Mouse (Mus musculus) limb, embryonic 11.5 days (tissue): ENCODE measurements around the gene Ppp2r5b. TPM values are rescaled to one million over a fixed set of nuclear protein-coding genes. Genes with fewer than 3 reads are reported as not detected.

Experiments used
- ATAC-seq: fragments of 200-750 bp; cut with Nextera tagmentation; 2 replicates; pipeline ENCODE4 v1.8.0; 2017; ENCODE audit warnings: low read depth; ENCODE audit not compliant: insufficient number of reproducible peaks, low FRiP score, low TSS enrichment
- DNase-seq: peaks from one replicate; pipeline ENCODE4 v3.0.0-alpha.2; 2015; ENCODE audit warnings: low spot score
- H3K27ac ChIP-seq: fragments of 300-500 bp; sonication (generic); replicated peaks from 2 replicates; pipeline ENCODE4 v1.5.1; 2014; ENCODE audit warnings: low read depth, mild to moderate bottlenecking, low read length
- H3K27me3 ChIP-seq: fragments of 300-500 bp; sonication (generic); 2 replicates; pipeline ENCODE4 v1.6.1; 2014; ENCODE audit warnings: mild to moderate bottlenecking, low read length, mixed read lengths; ENCODE audit not compliant: control insufficient read depth, insufficient read depth
- H3K36me3 ChIP-seq: fragments of 300-500 bp; sonication (generic); 2 replicates; pipeline ENCODE4 v1.6.1; 2014; ENCODE audit warnings: mild to moderate bottlenecking, low read length, moderate library complexity, mixed read lengths; ENCODE audit not compliant: control insufficient read depth, insufficient read depth
- H3K4me1 ChIP-seq: fragments of 300-500 bp; sonication (generic); 2 replicates; pipeline ENCODE4 v1.6.1; 2014; ENCODE audit warnings: low read length, mixed read lengths; ENCODE audit not compliant: control insufficient read depth, insufficient read depth
- H3K4me2 ChIP-seq: fragments of 300-500 bp; sonication (generic); 2 replicates; pipeline ENCODE4 v1.6.1; 2014; ENCODE audit warnings: low read depth, mild to moderate bottlenecking, moderate library complexity; ENCODE audit not compliant: severe bottlenecking
- H3K4me3 ChIP-seq: fragments of 300-500 bp; sonication (generic); 2 replicates; pipeline ENCODE4 v1.5.1; 2014; ENCODE audit warnings: low read depth, low read length
- H3K9ac ChIP-seq: fragments of 300-500 bp; sonication (generic); 2 replicates; pipeline ENCODE4 v1.6.1; 2014; ENCODE audit warnings: mild to moderate bottlenecking, low read length
- H3K9me3 ChIP-seq: fragments of 300-500 bp; sonication (generic); 2 replicates; pipeline ENCODE4 v1.6.1; 2016; ENCODE audit warnings: low read length; ENCODE audit not compliant: control insufficient read depth
- WGBS: fragments of 180-500 bp; shearing (Covaris S2); extraction: QIAGEN DNeasy Blood & Tissue Kit; methylation state at CpG from one replicate; pipeline ENCODE4 v1.1.7; 2014; 5-methylcytosine and 5-hydroxymethylcytosine counted together
- polyA plus RNA-seq: library from polyadenylated mRNA; unstranded; fragments of >200 nt; fragmentation: Nextera tagmentation; extraction: Ambion mirVana; gene quantifications from 2 replicates; pipeline ENCODE4 v1.2.1, GENCODE M21; 2014

Gene Ppp2r5b
- polyA plus RNA-seq, 1 experiment from 2014 or later = 18.6 TPM

GRCm38 (mm10) chr19:6226135-6226534 lies 9.5 kb downstream of the Ppp2r5b start, which contains the start of gene Gpha2:
TSS of gene Gpha2 (plus strand) at chr19:6226380.
- ATAC-seq = peak; percentile 74; the same call in 1 of the 2 replicates
- peak; percentile 72 for DNase-seq
- Histone ChIP-seq H3K27ac (no peak within 1 kb of the TSS), H3K4me3 (no peak within 1 kb of the TSS), H3K4me1 (peaks cover 5% of the 10 kb centered on the region; the same call in 1 of the 2 replicates), H3K9me3 (no peaks in the 10 kb centered on the region), H3K9ac (no peak within 1 kb of the TSS), H3K36me3 (no peaks in the 10 kb centered on the region; the same call in 1 of the 2 replicates), H3K27me3 (no peaks in the 10 kb centered on the region), H3K4me2 (no peak within 1 kb of the TSS)
- 4% methylated on average over 2 of the region's 2 CpGs for WGBS

GRCm38 (mm10) chr19:6218606-6219005 lies 17.1 kb downstream of the Ppp2r5b start:
- Histone ChIP-seq H3K9me3 (no peaks in the 10 kb centered on the region), H3K4me3 (no peak overlapping the region), H3K27me3 (no peaks in the 10 kb centered on the region), H3K9ac (no peak overlapping the region), H3K4me1 (no peaks in the 10 kb centered on the region), H3K27ac (no peak overlapping the region), H3K4me2 (no peak overlapping the region), H3K36me3 (no peaks in the 10 kb centered on the region)
- no peak for DNase-seq
- WGBS = 76% methylated on average over 6 of the region's 6 CpGs
- no peak for ATAC-seq

- no peaks in the 10 kb centered on the region for H3K4me1 ChIP-seq
- DNase-seq (no peak), ATAC-seq (no peak)
- no peaks in the 10 kb centered on the region for H3K27me3 ChIP-seq
- no peak overlapping the region for H3K27ac ChIP-seq
- WGBS = 75% methylated on average over 6 of the region's 6 CpGs
- H3K4me2 ChIP-seq = no peak overlapping the region
- H3K36me3 ChIP-seq = no peaks in the 10 kb centered on the region
- no peak overlapping the region for H3K4me3 ChIP-seq
- no peak overlapping the region for H3K9ac ChIP-seq
- H3K9me3 ChIP-seq = no peaks in the 10 kb centered on the region
Measured at GRCm38 (mm10) chr19:6216046-6216705, 19.5 kb downstream of the Ppp2r5b start.

GRCm38 (mm10) chr19:6206716-6207115 lies 29.0 kb downstream of the Ppp2r5b start:
- Histone ChIP-seq H3K27me3 (no peaks in the 10 kb centered on the region), H3K9ac (no peak overlapping the region), H3K27ac (no peak overlapping the region), H3K4me1 (no peaks in the 10 kb centered on the region), H3K4me2 (no peak overlapping the region), H3K4me3 (no peak overlapping the region), H3K36me3 (no peaks in the 10 kb centered on the region), H3K9me3 (no peaks in the 10 kb centered on the region)
- ATAC-seq (no peak), DNase-seq (no peak)
- WGBS = 67% methylated on average over 5 of the region's 5 CpGs

- WGBS = 75% methylated on average over 2 of the region's 2 CpGs
- Histone ChIP-seq H3K4me3 (no peak overlapping the region), H3K9me3 (no peaks in the 10 kb centered on the region), H3K4me2 (no peak overlapping the region), H3K36me3 (no peaks in the 10 kb centered on the region), H3K27ac (no peak overlapping the region), H3K9ac (no peak overlapping the region), H3K27me3 (no peaks in the 10 kb centered on the region), H3K4me1 (no peaks in the 10 kb centered on the region)
- ATAC-seq (no peak), DNase-seq (no peak)
Measured at GRCm38 (mm10) chr19:6204265-6204664, 31.4 kb downstream of the Ppp2r5b start.

- Histone ChIP-seq H3K9ac (no peak within 1 kb of the TSS), H3K4me2 (no peak within 1 kb of the TSS), H3K27me3 (no peaks in the 10 kb centered on the region), H3K36me3 (no peaks in the 10 kb centered on the region), H3K9me3 (no peaks in the 10 kb centered on the region), H3K4me3 (no peak within 1 kb of the TSS), H3K27ac (no peak within 1 kb of the TSS), H3K4me1 (no peaks in the 10 kb centered on the region)
- 88% methylated on average over 23 of the region's 23 CpGs for WGBS
- ATAC-seq = no peak
- DNase-seq = no peak
Measured at GRCm38 (mm10) chr19:6184131-6184530, 51.5 kb downstream of the Ppp2r5b start, which contains the start of gene Majin. TSS of gene Majin (plus strand) at chr19:6184388.

GRCm38 (mm10) chr19:6182534-6182933 lies 53.1 kb downstream of the Ppp2r5b start:
- ATAC-seq (no peak), DNase-seq (no peak)
- no peak overlapping the region for H3K27ac ChIP-seq
- no peaks in the 10 kb centered on the region for H3K36me3 ChIP-seq
- H3K4me2 ChIP-seq = no peak overlapping the region
- no peak overlapping the region for H3K4me3 ChIP-seq
- WGBS = 7% methylated on average over 3 of the region's 3 CpGs
- no peaks in the 10 kb centered on the region for H3K9me3 ChIP-seq
- no peaks in the 10 kb centered on the region for H3K27me3 ChIP-seq
- no peak overlapping the region for H3K9ac ChIP-seq
- no peaks in the 10 kb centered on the region for H3K4me1 ChIP-seq

- Histone ChIP-seq H3K27ac (no peak overlapping the region), H3K9me3 (no peaks in the 10 kb centered on the region), H3K9ac (no peak overlapping the region), H3K4me1 (no peaks in the 10 kb centered on the region), H3K27me3 (no peaks in the 10 kb centered on the region), H3K36me3 (no peaks in the 10 kb centered on the region), H3K4me2 (no peak overlapping the region), H3K4me3 (no peak overlapping the region)
- ATAC-seq (no peak), DNase-seq (peak; percentile 74)
- 19% methylated on average over 5 of the region's 5 CpGs for WGBS
Measured at GRCm38 (mm10) chr19:6181629-6182028, 54.0 kb downstream of the Ppp2r5b start.

- H3K9ac ChIP-seq = no peak overlapping the region
- no peak overlapping the region for H3K4me2 ChIP-seq
- no peaks in the 10 kb centered on the region for H3K27me3 ChIP-seq
- H3K36me3 ChIP-seq = no peaks in the 10 kb centered on the region
- H3K9me3 ChIP-seq = no peaks in the 10 kb centered on the region
- no peak overlapping the region for H3K4me3 ChIP-seq
- H3K27ac ChIP-seq = no peak overlapping the region
- 92% methylated on average over 6 of the region's 6 CpGs for WGBS
- H3K4me1 ChIP-seq = no peaks in the 10 kb centered on the region
- DNase-seq (no peak), ATAC-seq (no peak)
Measured at GRCm38 (mm10) chr19:6178775-6179174, 56.9 kb downstream of the Ppp2r5b start.
